Mouse (Mus musculus) midbrain, embryonic 11.5 days (tissue): ENCODE measurements around the gene Cstad. TPM values are rescaled to one million over a fixed set of nuclear protein-coding genes. Genes with fewer than 3 reads are reported as not detected.
A peak's percentile ranks its signal among the peaks of the same experiment; 100 is the strongest.

ENCODE experiments used
- ATAC-seq: fragments of 200-750 bp; cut with Nextera tagmentation; 2 replicates; pipeline ENCODE4 v1.8.0; 2017; ENCODE audit warnings: moderate TSS enrichment, moderate library complexity; ENCODE audit not compliant: low FRiP score
- DNase-seq: peaks from one replicate; pipeline ENCODE4 v3.0.0; 2015; ENCODE audit warnings: low spot score; ENCODE audit errors: missing footprints
- H3K27ac ChIP-seq: fragments of 300-500 bp; sonication (generic); 2 replicates; pipeline ENCODE4 v1.5.1; 2014; ENCODE audit warnings: low read depth, low read length
- H3K27me3 ChIP-seq: fragments of 300-500 bp; sonication (generic); 2 replicates; pipeline ENCODE4 v1.6.1; 2014; ENCODE audit warnings: mild to moderate bottlenecking, low read length, moderate library complexity, mixed read lengths; ENCODE audit not compliant: control insufficient read depth, insufficient read depth
- H3K36me3 ChIP-seq: fragments of 300-500 bp; sonication (generic); 2 replicates; pipeline ENCODE4 v1.6.1; 2014; ENCODE audit warnings: mild to moderate bottlenecking, low read length, moderate library complexity, mixed read lengths; ENCODE audit not compliant: control insufficient read depth, insufficient read depth
- H3K4me1 ChIP-seq: fragments of 300-500 bp; sonication (generic); 2 replicates; pipeline ENCODE4 v1.6.1; 2014; ENCODE audit warnings: low read length; ENCODE audit not compliant: control insufficient read depth, insufficient read depth
- H3K4me2 ChIP-seq: fragments of 300-500 bp; sonication (generic); 2 replicates; pipeline ENCODE4 v1.6.1; 2014; ENCODE audit warnings: mild to moderate bottlenecking, moderate library complexity
- H3K4me3 ChIP-seq: fragments of 300-500 bp; sonication (generic); 2 replicates; pipeline ENCODE4 v1.5.1; 2014; ENCODE audit warnings: low read depth, low read length
- H3K9ac ChIP-seq: fragments of 300-500 bp; sonication (generic); 2 replicates; pipeline ENCODE4 v1.6.1; 2014; ENCODE audit warnings: low read length
- H3K9me3 ChIP-seq: fragments of 300-500 bp; sonication (generic); 2 replicates; pipeline ENCODE4 v1.6.1; 2016; ENCODE audit warnings: low read length; ENCODE audit not compliant: control insufficient read depth
- WGBS: fragments of 180-500 bp; shearing (Covaris S2); extraction: QIAGEN DNeasy Blood & Tissue Kit; methylation state at CpG from one replicate; pipeline ENCODE4 v1.1.7; 2014; 5-methylcytosine and 5-hydroxymethylcytosine counted together
- polyA plus RNA-seq: library from polyadenylated mRNA; unstranded; fragments of >200 nt; fragmentation: Nextera tagmentation; extraction: Ambion mirVana; gene quantifications from 2 replicates; pipeline ENCODE4 v1.2.1, GENCODE M21; 2014

Cstad gene
- polyA plus RNA-seq, 1 experiment from 2014 or later = 0.74 TPM

DNA sequence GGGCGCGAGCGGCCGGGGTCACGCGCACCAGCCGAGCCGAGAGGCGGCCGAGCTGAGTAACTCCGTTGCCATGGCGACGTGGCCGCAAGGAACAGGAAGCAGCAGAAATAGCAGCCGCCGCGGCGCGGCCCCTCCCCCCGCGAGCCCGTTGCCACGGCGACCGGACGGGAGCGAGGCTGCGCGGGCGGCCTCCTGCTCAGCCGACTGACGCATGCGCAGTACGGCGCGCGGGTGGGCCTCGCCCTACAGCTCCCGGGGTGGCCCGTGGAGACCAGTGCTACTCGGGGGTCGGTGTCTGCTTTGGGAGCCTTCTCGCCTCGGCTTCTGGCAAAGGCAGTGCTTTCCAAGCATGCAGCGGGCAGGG, 63.6 kb downstream of the Cstad start:
- H3K36me3 ChIP-seq = no peaks in the 10 kb centered on the region
- H3K27me3 ChIP-seq = no peaks in the 10 kb centered on the region
- peak overlapping the region; percentile 70 for H3K9ac ChIP-seq
- under 1% methylated on average over 45 of the region's 45 CpGs for WGBS
- DNase-seq (peak; percentile 100), ATAC-seq (peak; percentile 90)
- H3K4me2 ChIP-seq = peak overlapping the region; percentile 58
- H3K4me3 ChIP-seq = peak overlapping the region; percentile 22
- peaks cover 61% of the 10 kb centered on the region for H3K4me1 ChIP-seq
- peak overlapping the region; percentile 99 for H3K27ac ChIP-seq
- no peaks in the 10 kb centered on the region for H3K9me3 ChIP-seq

Other genes starting within 250 kb of the Cstad start
- gene Sh3glb2, start 235.7 kb upstream of the Cstad start, polyA plus RNA-seq = 42.0 and 48.1 TPM in 2 replicates
- gene Miga2, start 230.8 kb upstream of the Cstad start, polyA plus RNA-seq = 16.6 TPM in 2 replicates
- 41.1 and 45.8 TPM in 2 replicates for gene Dolpp1, start 202.8 kb upstream of the Cstad start, polyA plus RNA-seq
- gene Crat, start 179.2 kb upstream of the Cstad start, polyA plus RNA-seq = 23.7 and 24.2 TPM in 2 replicates
- gene Ptpa, start 179.0 kb upstream of the Cstad start, polyA plus RNA-seq = 50.7 and 54.3 TPM in 2 replicates
- gene Ier5l, start 120.8 kb upstream of the Cstad start, polyA plus RNA-seq = 4.9 and 5.0 TPM in 2 replicates
- gene 1700001O22Rik, start 208.6 kb downstream of the Cstad start, polyA plus RNA-seq = 1.5 and 2.5 TPM in 2 replicates
- gene Ntmt1, start 212.8 kb downstream of the Cstad start, polyA plus RNA-seq = 98.7 and 107 TPM in 2 replicates
- 23.0 and 31.0 TPM in 2 replicates for gene Asb6, start 235.3 kb downstream of the Cstad start, polyA plus RNA-seq
- 20.1 and 24.4 TPM in 2 replicates for gene Prrx2, start 239.9 kb downstream of the Cstad start, polyA plus RNA-seq